Mouse (Mus musculus): ENCODE measurements at regions not wholly inside any gene's neighbourhood (a gene's known extent, or its start where the extent isn't known, plus 50 kb on each side); places are given as distances from the start of the nearest gene placed in this dataset.

GRCm38 (mm10) chr4:131100093-131100795, 156.1 kb downstream of the Matn1 start:
- DNase-seq = peak in 1 of 2 experiments; percentile 7

DNA sequence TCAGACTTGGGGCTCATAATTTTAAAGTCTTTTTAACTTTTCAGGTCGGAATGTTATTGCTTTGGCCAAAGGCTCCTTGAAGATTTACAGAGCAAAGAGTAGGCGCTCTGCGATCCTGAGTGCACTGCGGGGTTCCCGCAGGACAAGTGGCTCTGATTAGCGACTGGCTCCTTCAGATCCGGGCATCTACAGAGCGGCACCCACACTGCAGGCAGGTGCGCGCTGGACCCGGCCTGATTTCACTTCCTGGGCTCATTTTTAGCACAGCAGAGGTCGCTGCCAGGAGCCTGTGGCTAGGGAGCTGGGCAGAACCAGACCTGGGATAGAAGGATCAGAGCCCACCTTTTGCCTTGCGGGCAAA, 156.6 kb downstream of the Matn1 start:
- no peak for DNase-seq

DNA sequence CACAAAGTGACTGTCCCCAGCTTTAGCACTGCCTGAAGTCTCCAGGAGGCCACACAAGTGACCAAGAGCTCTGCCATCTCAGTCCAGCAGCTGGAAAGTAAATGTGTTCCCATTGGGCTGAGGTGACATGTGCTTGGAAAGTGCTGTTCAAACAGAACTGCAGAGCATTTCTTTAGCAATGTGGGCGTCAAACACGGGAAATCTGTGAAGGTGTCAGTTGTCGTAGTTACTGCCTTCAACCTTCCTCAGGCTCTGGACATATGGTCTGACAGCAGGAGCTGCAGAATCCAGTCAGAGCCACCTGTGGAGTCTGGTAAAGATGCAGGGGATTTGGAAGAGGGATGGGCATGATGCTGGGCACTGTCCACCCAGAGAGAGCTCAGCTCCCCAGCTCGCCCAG, 158.0 kb downstream of the Matn1 start:
- no peak for DNase-seq

DNA sequence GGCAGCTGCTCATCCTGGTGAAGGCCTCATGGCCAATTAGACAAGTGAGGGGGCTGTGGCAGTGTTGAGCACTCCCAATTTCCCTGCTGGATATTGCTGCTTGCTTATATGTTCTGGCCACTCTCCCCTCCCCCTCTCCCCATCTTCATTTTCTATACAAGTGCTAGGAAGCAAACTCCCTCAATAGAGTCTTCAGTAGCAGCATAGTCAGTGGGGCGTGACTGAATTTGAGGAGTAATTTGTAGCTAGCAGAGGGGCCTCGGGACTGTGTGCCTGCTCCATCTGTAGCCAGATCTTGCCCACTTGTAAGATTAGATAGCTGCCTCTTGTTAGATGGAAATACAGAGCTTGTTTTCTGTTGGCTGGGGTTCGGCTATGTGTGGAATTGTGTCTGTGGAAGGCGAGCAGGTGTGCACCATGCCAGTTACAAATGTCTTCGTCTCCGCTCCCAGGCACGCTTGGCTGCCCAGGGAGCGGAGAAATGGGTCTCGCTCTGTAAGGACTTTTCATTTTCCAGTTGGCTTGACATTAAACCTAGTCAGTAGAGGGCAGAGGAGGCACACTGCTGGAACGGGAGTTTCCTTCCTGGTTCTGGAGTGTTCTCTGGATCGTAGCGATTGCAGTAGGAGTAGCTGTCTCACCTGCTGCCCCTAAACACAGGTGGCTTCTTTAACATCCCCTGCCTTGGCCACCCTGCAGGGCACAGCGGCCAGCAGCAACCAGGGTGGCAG, 163.1 kb downstream of the Matn1 start:
- no peak for DNase-seq

- no peak for DNase-seq
These were observed 168.4 kb downstream of the Matn1 start for GRCm38 (mm10) chr4:131112536-131112935.

DNA sequence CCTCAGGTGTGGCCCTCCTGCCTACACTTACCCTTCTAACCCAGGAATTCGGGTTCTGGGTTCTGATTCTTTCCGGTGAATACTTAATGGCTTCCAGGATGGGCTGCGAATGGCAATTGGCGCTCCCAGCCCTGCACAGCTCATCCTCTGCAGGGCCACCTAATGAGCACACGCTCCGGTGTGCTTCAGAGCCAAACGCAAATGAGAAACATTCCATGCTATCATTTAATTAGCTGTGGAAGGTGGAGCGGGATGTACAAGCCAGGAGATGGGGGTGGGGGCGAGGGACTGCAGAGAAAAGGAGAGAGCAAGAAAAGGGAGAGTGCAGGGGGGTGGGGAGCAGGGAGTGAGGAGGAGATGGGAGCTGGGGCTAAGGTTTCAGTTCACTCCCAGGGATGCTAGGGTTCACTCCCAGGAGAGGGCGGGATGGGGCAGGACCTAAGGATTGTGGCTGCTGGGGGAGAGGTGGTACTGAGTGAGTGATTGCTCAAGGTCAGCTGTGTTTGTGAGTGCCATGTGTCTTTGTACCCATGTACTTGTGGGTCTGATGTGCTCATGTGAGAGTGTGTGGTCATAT, 169.6 kb downstream of the Matn1 start:
- no peak for DNase-seq

- DNase-seq = peak; percentile 79 to 88
These were observed 171.1 kb downstream of the Matn1 start for GRCm38 (mm10) chr4:131115247-131115646.

DNA sequence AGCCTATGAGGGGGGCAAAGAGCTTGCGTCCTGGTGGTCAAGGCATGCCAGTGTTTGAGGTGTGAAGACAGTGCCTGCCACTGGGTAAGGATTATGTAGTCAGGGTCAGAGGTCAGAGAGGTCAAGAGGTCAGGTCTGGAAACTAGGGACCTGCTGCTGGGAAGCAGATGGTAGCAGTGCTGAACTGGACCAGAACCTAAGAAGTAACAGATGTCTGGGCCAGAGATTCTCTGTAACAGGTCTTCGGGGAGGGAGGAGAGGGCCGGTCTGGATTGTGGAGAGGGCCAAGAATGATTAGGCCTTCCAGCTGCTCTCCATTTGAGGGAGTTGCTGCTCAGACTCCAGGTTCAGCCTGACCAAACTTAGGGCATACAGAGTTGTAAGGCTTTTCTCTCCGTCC, 174.4 kb downstream of the Matn1 start:
- DNase-seq = no peak

- peak; percentile 66 for DNase-seq
These were observed 175.4 kb downstream of the Matn1 start for GRCm38 (mm10) chr4:131119621-131120020.

GRCm38 (mm10) chr4:131120680-131121079, 176.5 kb downstream of the Matn1 start:
- no peak for DNase-seq

DNA sequence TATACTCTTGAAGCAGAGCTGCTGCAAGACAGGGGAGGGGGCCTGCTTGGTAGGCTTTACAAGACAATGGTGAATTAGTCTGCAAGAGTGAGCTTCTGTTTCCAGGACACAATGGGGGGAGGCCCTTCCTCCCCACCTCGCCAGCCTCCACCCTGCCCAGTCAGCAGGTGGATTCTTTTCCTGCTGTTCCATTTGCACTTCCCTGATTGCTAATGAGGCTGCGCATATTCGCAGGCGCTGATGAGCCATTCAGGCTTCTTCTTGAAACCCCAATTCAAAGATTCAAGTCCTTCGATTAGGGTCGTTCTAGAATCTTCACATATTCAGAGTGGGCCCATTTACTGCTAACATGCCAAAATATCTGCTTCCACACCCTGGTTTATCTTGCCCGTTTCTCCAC, 181.8 kb downstream of the Matn1 start:
- DNase-seq = no peak

GRCm38 (mm10) chr4:131126901-131127300, 182.7 kb downstream of the Matn1 start:
- no peak for DNase-seq

- DNase-seq = no peak
These were observed 184.5 kb downstream of the Matn1 start for GRCm38 (mm10) chr4:131128646-131129045.

DNA sequence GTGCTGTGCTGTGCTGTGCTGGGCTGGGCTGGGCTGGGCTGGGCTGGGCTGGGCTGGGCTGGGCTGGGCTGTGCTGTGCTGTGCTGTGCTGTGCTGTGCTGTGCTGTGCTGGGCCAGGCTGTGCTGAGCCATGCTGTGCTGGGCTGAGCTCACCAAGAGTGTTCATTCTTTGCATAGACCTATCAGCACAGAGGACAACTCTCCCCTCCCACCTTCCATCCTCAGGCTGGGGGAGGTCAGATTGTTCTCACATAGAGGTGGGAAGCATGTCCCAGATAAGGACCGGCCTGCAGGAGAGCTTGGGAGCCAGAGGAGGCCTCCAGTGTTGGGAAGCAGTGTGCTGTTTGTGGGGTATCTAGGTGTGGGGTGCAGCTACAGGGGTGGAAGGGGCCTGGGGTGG, 188.0 kb downstream of the Matn1 start:
- DNase-seq = no peak

- no peak for DNase-seq
These were observed 188.6 kb downstream of the Matn1 start for GRCm38 (mm10) chr4:131132781-131133180.

GRCm38 (mm10) chr4:131135841-131136240, 191.7 kb downstream of the Matn1 start:
- DNase-seq = no peak

- no peak for DNase-seq
These were observed 194.7 kb downstream of the Matn1 start for GRCm38 (mm10) chr4:131138891-131139290.

DNA sequence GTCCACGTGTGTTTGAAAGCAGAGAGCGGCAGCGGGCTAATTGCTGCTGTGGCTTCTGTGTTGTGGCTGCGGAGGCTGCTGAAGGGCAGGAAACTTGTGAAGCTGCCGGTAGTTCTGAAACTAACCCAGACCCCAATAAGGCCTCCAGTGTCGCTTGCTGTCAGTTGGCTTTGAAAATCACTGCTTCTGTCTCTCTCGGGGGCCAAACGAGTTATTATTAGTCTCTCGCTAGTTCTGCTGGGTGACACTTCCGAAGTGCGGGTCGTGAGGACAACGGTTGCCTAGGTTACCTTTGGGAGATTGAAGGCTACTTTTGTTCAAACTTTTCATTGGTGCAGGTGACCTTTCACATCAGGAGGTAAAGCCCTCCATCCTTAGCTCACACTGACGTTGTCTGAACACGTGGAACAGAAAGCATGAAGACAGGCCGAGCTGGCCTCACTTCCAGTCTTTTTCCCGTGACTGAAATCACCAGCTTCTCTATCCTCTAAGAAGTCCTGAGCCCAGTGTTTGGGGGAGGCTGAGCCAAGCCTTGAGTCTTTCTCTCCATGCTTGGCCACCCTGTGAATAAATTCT, 197.8 kb downstream of the Matn1 start:
- no peak for DNase-seq

DNA sequence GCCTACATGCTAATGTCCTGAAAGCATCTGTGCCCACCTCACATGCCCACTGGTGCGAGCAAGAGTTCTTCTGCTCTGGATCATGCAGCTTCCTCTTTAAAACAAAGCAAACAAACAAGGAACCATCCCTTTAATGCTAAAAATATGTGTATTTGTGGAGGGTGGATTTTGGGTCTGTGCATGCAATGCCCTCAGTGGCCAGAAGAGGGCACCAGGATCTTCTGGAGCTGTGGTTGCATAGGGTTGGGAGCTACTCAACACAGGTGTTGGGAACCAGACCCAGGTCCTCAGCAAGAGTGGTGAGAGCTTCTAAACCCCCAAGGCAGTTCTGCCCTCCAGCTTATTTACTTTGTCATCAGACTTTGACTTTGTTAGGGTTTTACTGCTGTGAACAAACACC, 201.3 kb downstream of the Matn1 start:
- no peak for DNase-seq

DNA sequence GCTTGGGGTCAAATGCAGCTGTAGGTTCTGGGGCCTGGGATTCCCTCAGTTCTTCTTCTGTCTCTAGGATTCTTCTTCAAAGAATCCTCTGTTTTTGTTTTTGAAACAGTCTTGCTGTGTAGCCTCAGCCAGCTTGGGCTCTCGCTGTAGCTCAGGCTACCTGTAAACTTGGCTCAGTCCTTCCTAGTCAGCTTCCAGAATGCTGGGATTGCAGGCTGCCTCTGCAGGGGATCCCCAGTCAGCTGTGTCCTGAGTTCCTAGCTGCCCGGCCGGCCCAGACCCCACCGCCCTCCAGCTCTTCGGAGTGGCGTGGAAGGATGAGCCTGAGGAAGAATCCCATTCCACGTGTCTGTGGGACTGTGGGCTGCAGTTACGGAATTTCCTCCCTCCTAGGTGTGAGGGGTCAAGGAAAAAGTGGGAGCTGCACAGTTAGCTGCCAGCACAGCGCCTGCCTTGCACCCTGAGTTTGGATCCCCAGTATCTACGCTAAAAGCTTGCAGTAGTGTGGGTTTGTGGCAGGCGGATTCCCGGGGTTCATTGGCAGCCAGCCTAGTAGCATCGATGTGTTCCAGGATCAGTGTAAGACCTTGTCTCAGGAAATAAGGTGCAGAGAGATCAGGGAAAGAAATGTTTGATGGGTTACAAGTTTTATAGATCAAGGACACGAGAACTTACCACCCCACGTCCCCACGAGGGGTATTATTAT, 204.0 kb downstream of the Matn1 start:
- DNase-seq = no peak

DNA sequence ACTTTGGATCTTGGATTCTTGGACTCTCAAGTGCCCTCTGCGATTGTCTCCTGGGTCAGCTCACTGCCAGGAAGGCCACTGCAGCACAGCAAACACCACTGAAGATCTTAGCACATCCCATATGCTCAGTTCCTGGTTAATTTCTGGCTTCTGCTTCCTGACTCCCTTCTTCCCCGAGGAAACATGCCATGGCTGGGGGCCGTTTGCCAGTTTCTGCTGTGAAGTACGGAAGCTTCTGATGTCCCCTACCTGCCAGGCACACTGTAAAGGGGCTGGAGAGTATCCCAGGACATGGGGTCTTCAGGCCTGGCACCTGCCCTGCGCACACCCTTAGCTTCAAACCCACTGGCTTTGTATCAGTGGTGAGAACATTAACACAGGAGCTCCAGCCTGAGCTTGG, 205.3 kb downstream of the Matn1 start:
- no peak for DNase-seq

GRCm38 (mm10) chr4:131159712-131160111, 215.5 kb downstream of the Matn1 start:
- DNase-seq = no peak

DNA sequence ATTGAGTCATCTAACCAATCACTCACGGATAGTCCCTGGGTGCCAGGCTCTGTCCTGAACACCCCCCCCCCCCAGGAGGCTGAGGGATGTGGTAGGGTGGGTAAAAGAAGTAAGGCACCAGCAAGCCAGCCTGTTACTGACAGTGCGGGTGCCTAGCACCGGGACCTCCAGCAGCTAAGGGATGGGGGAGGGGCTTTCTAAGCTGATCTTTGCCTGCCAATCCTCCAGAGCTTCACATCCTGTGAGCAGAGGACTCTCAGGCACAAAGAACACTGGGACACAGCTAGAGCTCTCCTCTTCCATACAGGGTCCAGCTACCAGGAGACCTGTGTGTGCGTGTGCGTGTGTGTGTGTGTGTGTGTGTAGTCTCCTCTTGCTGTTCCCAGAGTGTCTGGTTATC, 215.9 kb downstream of the Matn1 start:
- no peak for DNase-seq
